Mouse (Mus musculus) hindbrain, embryonic 10.5 days (tissue): Measurements from ENCODE around the gene Pafah1b3. TPM values are rescaled to one million over a fixed set of nuclear protein-coding genes. Genes with fewer than 3 reads are reported as not detected.
A peak's percentile ranks its signal among the peaks of the same experiment; 100 is the strongest.

Experiments used
- DNase-seq: peaks from one replicate; pipeline ENCODE4 v3.0.0-alpha.2; 2017; ENCODE audit warnings: low spot score
- H3K27ac ChIP-seq: fragments of 300-500 bp; sonication (generic); 2 replicates; pipeline ENCODE4 v1.5.1; 2016; ENCODE audit warnings: mild to moderate bottlenecking, moderate library complexity
- H3K27me3 ChIP-seq: fragments of 300-500 bp; sonication (generic); 2 replicates; pipeline ENCODE4 v1.6.1; 2016; ENCODE audit warnings: mild to moderate bottlenecking; ENCODE audit not compliant: poor library complexity, insufficient read depth, severe bottlenecking
- H3K36me3 ChIP-seq: fragments of 300-500 bp; sonication (generic); 2 replicates; pipeline ENCODE4 v1.6.1; 2016; ENCODE audit warnings: mild to moderate bottlenecking, moderate library complexity
- H3K4me1 ChIP-seq: fragments of 300-500 bp; sonication (generic); replicated peaks from 2 replicates; pipeline ENCODE4 v1.6.1; 2016; ENCODE audit warnings: mild to moderate bottlenecking
- H3K4me3 ChIP-seq: fragments of 300-500 bp; sonication (generic); 2 replicates; pipeline ENCODE4 v1.5.1; 2016; ENCODE audit warnings: mild to moderate bottlenecking, moderate library complexity
- H3K9me3 ChIP-seq: fragments of 300-500 bp; sonication (generic); 2 replicates; pipeline ENCODE4 v1.6.1; 2016; ENCODE audit warnings: mild to moderate bottlenecking, moderate library complexity
- WGBS: fragments of 180-500 bp; shearing (Covaris S2); methylation state at CpG from one replicate; pipeline ENCODE4 v1.1.7; 2016; 5-methylcytosine and 5-hydroxymethylcytosine counted together
- polyA plus RNA-seq: library from polyadenylated mRNA; unstranded; fragments of >200 nt; fragmentation: Nextera tagmentation; extraction: Ambion mirVana; gene quantifications from 2 replicates; pipeline ENCODE4 v1.2.1, GENCODE M21; 2016

Pafah1b3 gene
- polyA plus RNA-seq, 1 experiment from 2014 or later: 384 TPM

DNA sequence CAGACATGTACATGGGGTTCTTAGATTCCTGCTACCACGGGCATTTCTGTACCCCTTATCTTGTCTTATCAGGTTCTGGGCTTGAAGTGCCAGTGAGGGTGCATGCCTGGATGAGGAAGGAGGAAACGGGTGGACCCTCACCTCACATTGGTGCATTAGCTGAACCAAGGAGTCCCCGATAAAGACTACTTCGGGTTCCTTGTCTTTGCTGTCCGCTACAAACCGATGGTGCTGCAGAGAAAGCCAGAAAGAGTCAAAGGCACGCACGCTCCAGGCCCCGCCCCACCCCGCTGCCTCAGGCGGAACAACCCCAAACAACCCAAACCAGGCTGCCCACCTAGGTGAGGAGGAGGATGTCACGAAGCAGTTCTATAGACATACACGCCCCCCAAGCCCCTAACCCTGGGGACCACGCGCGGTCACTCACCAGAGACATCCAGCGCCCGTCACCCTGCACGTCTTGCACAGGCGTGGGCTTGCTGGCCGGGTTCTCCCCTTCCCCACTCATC, 787 bp downstream of the Pafah1b3 start:
- Histone ChIP-seq H3K27me3 (no peaks in the 10 kb centered on the region), H3K4me3 (peak overlapping the region; percentile 82), H3K36me3 (peaks cover 44% of the 10 kb centered on the region), H3K27ac (peak overlapping the region; percentile 99), H3K4me1 (peaks cover 38% of the 10 kb centered on the region), H3K9me3 (no peaks in the 10 kb centered on the region)
- 1% methylated on average over 21 of the region's 21 CpGs for WGBS
- DNase-seq: peak; percentile 57

GRCm38 (mm10) chr7:25294960-25295722, 2.6 kb downstream of the Pafah1b3 start:
- DNase-seq: no peak
- Histone ChIP-seq H3K27me3 (no peaks in the 10 kb centered on the region), H3K9me3 (no peaks in the 10 kb centered on the region), H3K4me1 (peaks cover 44% of the 10 kb centered on the region), H3K36me3 (peaks cover 62% of the 10 kb centered on the region), H3K4me3 (no peak overlapping the region), H3K27ac (no peak overlapping the region)
- 92% methylated on average over 12 of the region's 12 CpGs for WGBS

DNA sequence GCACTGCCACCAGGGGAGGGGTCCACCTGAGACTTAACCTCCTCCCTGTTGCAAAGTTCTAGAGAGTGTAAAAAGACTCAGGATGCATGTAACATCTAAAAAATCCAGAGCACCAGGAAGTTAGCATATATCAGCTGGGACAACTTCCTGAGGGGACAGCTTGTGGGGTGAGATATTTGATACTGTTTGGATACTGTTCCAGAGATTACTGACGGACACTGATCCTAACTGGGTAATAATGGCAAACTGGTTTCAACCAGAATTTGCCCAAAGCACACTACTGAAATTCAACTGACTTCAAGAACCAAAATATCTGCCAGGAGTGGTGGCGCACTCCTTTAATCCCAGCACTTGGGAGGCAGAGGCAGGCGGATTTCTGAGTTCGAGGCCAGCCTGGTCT, 3.3 kb downstream of the Pafah1b3 start:
- Histone ChIP-seq H3K4me1 (peaks cover 44% of the 10 kb centered on the region), H3K4me3 (no peak overlapping the region), H3K27ac (no peak overlapping the region), H3K27me3 (no peaks in the 10 kb centered on the region), H3K9me3 (peaks cover 4% of the 10 kb centered on the region; the same call in 1 of the 2 replicates), H3K36me3 (peaks cover 69% of the 10 kb centered on the region)
- 91% methylated on average over 4 of the region's 4 CpGs for WGBS
- DNase-seq: no peak

GRCm38 (mm10) chr7:25293191-25293739, 4.5 kb downstream of the Pafah1b3 start:
- peaks cover 81% of the 10 kb centered on the region for H3K36me3 ChIP-seq
- WGBS: 84% methylated on average over 10 of the region's 10 CpGs
- peaks cover 9% of the 10 kb centered on the region; the same call in 1 of the 2 replicates for H3K9me3 ChIP-seq
- H3K4me1 ChIP-seq: peaks cover 39% of the 10 kb centered on the region
- no peak for DNase-seq
- H3K27ac ChIP-seq: no peak overlapping the region
- H3K4me3 ChIP-seq: peak overlapping the region; percentile 16; the same call in 1 of the 2 replicates
- H3K27me3 ChIP-seq: no peaks in the 10 kb centered on the region

DNA sequence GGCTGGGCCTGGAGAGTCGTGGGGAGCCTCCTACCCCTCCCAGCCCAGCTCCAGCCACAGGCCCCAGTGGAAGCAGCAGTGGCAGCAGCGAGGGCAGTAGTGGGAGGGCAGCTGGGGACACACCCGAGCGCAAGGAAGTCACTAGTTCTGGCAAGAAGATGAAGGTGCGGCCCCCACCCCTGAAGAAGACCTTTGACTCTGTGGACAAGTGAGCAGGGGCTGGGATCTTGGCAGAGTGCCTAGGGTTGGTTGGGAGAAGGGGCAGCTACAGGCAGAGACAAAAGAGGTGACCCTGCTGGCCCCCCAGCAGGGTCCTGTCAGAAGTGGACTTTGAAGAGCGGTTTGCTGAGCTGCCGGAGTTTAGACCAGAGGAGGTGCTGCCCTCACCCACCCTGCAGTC, 5.7 kb downstream of the Pafah1b3 start:
- Histone ChIP-seq H3K4me1 (peaks cover 31% of the 10 kb centered on the region), H3K9me3 (peaks cover 9% of the 10 kb centered on the region; the same call in 1 of the 2 replicates), H3K4me3 (peak overlapping the region; percentile 11; the same call in 1 of the 2 replicates), H3K36me3 (peaks cover 93% of the 10 kb centered on the region), H3K27ac (0 out of 2 replicates have a peak overlapping the region, but pooled peaks have one; percentile 29), H3K27me3 (no peaks in the 10 kb centered on the region)
- DNase-seq: no peak
- 61% methylated on average over 7 of the region's 7 CpGs for WGBS

DNA sequence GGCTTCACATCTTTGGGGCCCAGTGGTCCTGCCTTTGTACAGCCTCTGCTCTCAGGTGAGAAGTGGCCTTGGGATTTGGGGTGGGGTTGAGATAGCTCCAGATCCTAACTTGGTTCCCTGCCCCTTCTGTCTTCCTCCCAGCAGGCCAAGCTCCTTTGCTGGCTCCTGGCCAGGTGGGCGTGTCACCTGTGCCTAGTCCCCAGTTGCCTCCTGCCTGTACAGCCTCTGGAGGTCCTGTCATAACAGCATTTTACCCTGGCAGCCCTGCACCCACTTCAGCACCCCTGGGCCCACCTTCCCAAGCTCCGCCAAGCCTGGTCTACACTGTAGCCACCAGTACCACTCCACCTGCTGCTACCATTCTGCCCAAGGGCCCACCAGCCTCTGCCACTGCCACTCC, 6.9 kb downstream of the Pafah1b3 start:
- no peak for DNase-seq
- Histone ChIP-seq H3K4me3 (0 out of 2 replicates have a peak overlapping the region, but pooled peaks have one; percentile 6), H3K36me3 (peaks cover 100% of the 10 kb centered on the region), H3K27me3 (no peaks in the 10 kb centered on the region), H3K4me1 (peaks cover 19% of the 10 kb centered on the region), H3K9me3 (peaks cover 9% of the 10 kb centered on the region; the same call in 1 of the 2 replicates), H3K27ac (no peak overlapping the region)
- 94% methylated on average over 2 of the region's 2 CpGs for WGBS

- Histone ChIP-seq H3K4me1 (peaks cover 18% of the 10 kb centered on the region), H3K4me3 (no peak overlapping the region), H3K9me3 (peaks cover 9% of the 10 kb centered on the region; the same call in 1 of the 2 replicates), H3K27me3 (no peaks in the 10 kb centered on the region), H3K27ac (no peak overlapping the region), H3K36me3 (peaks cover 100% of the 10 kb centered on the region)
- DNase-seq: no peak
- WGBS: 95% methylated on average over 1 of the region's 1 CpGs
These were observed 7.3 kb downstream of the Pafah1b3 start for GRCm38 (mm10) chr7:25290463-25290862.

GRCm38 (mm10) chr7:25289925-25290324, 7.9 kb downstream of the Pafah1b3 start:
- H3K9me3 ChIP-seq: peaks cover 9% of the 10 kb centered on the region; the same call in 1 of the 2 replicates
- no peak overlapping the region for H3K27ac ChIP-seq
- H3K4me1 ChIP-seq: peaks cover 22% of the 10 kb centered on the region
- H3K27me3 ChIP-seq: no peaks in the 10 kb centered on the region
- peaks cover 100% of the 10 kb centered on the region for H3K36me3 ChIP-seq
- H3K4me3 ChIP-seq: no peak overlapping the region
- DNase-seq: no peak
- WGBS: 95% methylated on average over 3 of the region's 3 CpGs

- WGBS: 91% methylated on average over 3 of the region's 3 CpGs
- Histone ChIP-seq H3K27me3 (no peaks in the 10 kb centered on the region), H3K9me3 (peaks cover 9% of the 10 kb centered on the region; the same call in 1 of the 2 replicates), H3K4me3 (peak overlapping the region; percentile 14; the same call in 1 of the 2 replicates), H3K36me3 (peaks cover 94% of the 10 kb centered on the region), H3K4me1 (peaks cover 34% of the 10 kb centered on the region), H3K27ac (no peak overlapping the region)
- DNase-seq: no peak
These were observed 9.1 kb downstream of the Pafah1b3 start for GRCm38 (mm10) chr7:25288721-25289120.

DNA sequence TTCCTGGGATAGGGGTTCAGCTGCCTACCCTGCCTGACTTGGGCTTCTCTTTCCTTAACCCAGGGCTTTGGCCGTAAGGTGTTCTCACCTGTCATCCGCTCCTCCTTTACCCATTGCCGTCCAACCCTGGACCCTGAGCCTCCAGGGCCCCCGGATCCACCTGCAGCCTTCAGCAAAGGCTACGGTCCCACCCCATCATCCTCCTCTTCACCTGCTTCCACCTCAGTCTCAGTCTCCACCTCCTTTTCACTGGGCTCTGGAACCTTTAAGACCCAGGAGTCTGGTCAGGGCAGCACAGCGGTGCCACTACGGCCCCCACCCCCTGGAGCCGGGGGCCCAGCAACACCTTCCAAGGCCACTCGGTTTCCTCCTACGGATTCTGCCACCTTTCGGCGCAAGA, 9.8 kb downstream of the Pafah1b3 start:
- peaks cover 87% of the 10 kb centered on the region for H3K36me3 ChIP-seq
- no peak for DNase-seq
- WGBS: 96% methylated on average over 12 of the region's 12 CpGs
- no peaks in the 10 kb centered on the region for H3K27me3 ChIP-seq
- no peak overlapping the region for H3K27ac ChIP-seq
- H3K4me3 ChIP-seq: no peak overlapping the region
- H3K9me3 ChIP-seq: peaks cover 9% of the 10 kb centered on the region; the same call in 1 of the 2 replicates
- peaks cover 38% of the 10 kb centered on the region for H3K4me1 ChIP-seq

- no peak overlapping the region for H3K27ac ChIP-seq
- peaks cover 42% of the 10 kb centered on the region for H3K4me1 ChIP-seq
- no peak overlapping the region for H3K4me3 ChIP-seq
- DNase-seq: no peak
- 80% methylated on average over 8 of the region's 8 CpGs for WGBS
- H3K36me3 ChIP-seq: peaks cover 77% of the 10 kb centered on the region
- H3K27me3 ChIP-seq: no peaks in the 10 kb centered on the region
- H3K9me3 ChIP-seq: peaks cover 9% of the 10 kb centered on the region; the same call in 1 of the 2 replicates
These were observed 10.8 kb downstream of the Pafah1b3 start for GRCm38 (mm10) chr7:25286989-25287388.

- Histone ChIP-seq H3K36me3 (peaks cover 64% of the 10 kb centered on the region), H3K4me1 (peaks cover 43% of the 10 kb centered on the region), H3K4me3 (no peak overlapping the region), H3K27ac (no peak overlapping the region), H3K9me3 (peaks cover 9% of the 10 kb centered on the region; the same call in 1 of the 2 replicates), H3K27me3 (no peaks in the 10 kb centered on the region)
- no peak for DNase-seq
- 92% methylated on average over 20 of the region's 20 CpGs for WGBS
These were observed 12.1 kb downstream of the Pafah1b3 start for GRCm38 (mm10) chr7:25285511-25286238.
